Mouse (Mus musculus): ENCODE measurements around the gene Pmfbp1. TPM values are rescaled to one million over a fixed set of nuclear protein-coding genes. Genes with fewer than 3 reads are reported as not detected.
A peak's percentile ranks its signal among the peaks of the same experiment; 100 is the strongest.

The Pmfbp1 gene
- polyA plus RNA-seq, 1 experiment, result 3.6 TPM

DNA sequence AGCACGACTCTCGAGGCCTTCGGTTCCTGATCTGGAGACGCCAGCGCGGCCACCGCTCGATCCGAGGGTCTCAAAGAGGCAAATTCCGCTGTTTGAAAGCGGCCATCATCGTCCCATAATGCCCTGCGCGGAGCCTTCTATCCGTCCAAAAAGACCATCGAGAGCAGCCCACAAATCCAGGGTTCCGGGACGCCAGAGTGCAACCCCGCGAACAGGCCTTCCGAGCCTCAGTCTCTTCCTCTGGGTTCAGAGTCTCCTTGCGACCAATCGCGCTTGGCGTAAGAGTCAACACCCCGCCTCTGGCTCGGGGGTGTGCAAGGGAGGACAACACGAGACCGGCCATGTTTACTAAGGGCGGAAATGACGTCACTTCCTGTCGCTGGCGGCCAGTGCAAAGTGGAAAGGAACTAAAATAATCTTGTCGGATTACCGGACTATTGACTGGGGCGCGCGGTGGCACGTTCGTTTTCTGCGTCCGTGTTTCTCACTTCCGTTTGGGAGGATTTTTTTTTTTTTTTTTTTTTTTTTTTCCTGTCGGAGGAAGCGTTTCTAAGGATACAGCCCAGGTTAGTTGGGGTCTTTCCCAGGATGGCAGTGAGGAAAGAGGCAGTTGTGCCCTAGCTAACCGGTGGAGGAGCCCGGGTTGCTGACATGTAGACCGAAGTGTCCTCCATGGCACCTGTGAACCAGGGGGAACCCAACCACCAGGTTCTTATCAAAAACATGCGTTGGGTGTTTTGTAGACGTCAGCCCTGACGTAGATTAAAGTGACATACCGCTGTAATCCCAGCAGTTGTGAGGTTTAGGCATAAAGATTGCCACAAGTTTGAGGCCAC is 71.9 kb downstream of the Pmfbp1 start, which contains the start of the genes Dhx38 and Txnl4b:
Dhx38 (minus strand) TSS at position 364 of the 836 bp plus-strand sequence.
Txnl4b (plus strand) TSS at position 395 of the 836 bp plus-strand sequence.
- DNase-seq (ENCODE audit: low read depth), result peak; percentile 100
- TF ChIP-seq CTCF (IDR thresholded peaks at IDR 0.05; ENCODE audit: borderline replicate concordance, extremely low read depth, insufficient read depth, insufficient read length) (no peak), POLR2A (IDR thresholded peaks at IDR 0.05; ENCODE audit: borderline replicate concordance, extremely low read depth, insufficient read depth, insufficient read length, poor library complexity, severe bottlenecking) (no peak)

DNA sequence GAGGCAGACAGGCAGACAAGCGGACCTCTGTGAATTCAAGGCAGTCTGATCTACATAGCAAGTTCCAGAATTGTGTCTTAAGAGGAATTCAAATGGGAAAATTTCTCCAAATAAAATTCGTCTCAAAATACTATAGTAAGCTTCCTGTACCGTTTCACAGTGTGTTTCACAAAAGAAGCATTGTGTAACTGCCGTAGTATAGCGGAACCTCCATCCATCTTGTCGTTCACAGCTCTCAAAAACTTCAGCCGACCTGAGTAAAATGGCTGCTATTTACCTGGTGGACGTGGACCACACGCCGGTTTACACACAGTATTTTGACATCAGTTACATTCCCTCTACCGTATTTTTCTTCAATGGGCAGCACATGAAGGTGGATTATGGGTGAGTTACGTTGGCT is 77.3 kb downstream of the Pmfbp1 start:
- TF ChIP-seq CTCF (IDR thresholded peaks at IDR 0.05; ENCODE audit: borderline replicate concordance, extremely low read depth, insufficient read depth, insufficient read length) (no peak), POLR2A (IDR thresholded peaks at IDR 0.05; ENCODE audit: borderline replicate concordance, extremely low read depth, insufficient read depth, insufficient read length, poor library complexity, severe bottlenecking) (no peak)
- DNase-seq (ENCODE audit: low read depth), result no peak

DNA sequence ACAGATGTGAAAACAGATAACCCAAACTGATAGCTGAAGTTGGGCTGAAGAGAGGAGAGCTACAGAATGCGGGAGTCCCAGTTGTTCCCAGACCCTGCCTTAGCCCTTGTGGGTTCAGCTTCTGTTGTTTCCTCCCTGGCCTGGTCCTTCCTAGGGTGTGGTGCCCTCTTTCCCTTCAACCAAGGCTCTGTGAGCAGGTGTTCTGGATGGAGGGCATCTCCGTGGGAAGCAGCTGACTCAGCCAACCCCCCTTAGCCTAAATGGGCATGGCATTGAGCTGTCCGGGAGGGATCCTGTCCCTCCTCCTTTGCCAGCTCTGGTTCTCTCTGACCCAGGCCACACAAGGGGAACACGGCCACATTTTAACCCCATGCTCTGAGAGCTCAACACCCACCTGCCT is 82.5 kb downstream of the Pmfbp1 start:
- TF ChIP-seq POLR2A (IDR thresholded peaks at IDR 0.05; ENCODE audit: borderline replicate concordance, extremely low read depth, insufficient read depth, insufficient read length, poor library complexity, severe bottlenecking) (no peak), CTCF (IDR thresholded peaks at IDR 0.05; ENCODE audit: borderline replicate concordance, extremely low read depth, insufficient read depth, insufficient read length) (no peak)

DNA sequence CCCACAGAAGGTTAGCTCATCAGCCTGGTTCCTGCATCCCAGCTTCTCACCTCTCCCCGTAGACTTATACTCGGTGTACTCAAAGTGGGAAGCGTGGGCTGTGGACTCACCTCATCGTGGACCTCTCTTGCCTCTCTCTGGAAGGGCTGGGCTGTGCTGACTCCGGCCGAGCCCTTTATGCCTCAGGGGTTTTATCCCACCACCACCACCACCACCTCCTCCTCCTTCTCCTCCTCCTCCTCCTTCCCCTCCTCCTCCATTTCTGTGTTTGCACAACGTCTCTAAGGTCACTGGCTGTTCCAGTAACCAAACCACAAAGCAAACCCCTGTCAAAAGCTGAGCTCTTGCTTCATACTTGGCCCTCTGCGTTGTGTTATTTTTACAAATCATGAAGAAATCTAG is 85.1 kb downstream of the Pmfbp1 start, which contains the start of gene Hp:
Hp (minus strand) TSS at position 273 of the 402 bp plus-strand sequence.
- TF ChIP-seq POLR2A (IDR thresholded peaks at IDR 0.05; ENCODE audit: borderline replicate concordance, extremely low read depth, insufficient read depth, insufficient read length, poor library complexity, severe bottlenecking) (no peak), CTCF (IDR thresholded peaks at IDR 0.05; ENCODE audit: borderline replicate concordance, extremely low read depth, insufficient read depth, insufficient read length) (no peak)
- no peak for DNase-seq (ENCODE audit: low read depth)

More for the DNA sequence above, 82.5 kb downstream of the Pmfbp1 start:
- DNase-seq (ENCODE audit: low read depth), result no peak

DNA sequence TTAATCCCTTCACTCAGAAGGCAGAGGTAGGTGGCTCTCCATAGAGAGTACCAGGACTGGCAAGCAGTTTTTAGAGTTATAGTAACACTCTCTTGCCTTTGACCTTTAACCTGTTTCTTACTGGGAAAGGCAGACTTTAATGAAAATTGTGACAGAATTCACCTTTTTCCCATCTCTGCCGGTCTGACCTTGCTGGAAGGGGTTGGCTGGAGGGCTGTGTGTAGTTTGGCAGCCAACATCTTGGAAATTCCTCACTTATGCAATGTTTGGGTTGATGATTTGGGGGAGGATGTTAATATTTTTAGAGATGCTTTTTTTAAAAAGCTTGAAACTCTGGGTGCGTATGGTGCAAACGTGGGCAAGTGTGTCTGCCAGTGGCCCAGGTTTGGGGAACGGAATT is 90.5 kb downstream of the Pmfbp1 start:
- DNase-seq (ENCODE audit: low read depth), result no peak
- TF ChIP-seq CTCF (IDR thresholded peaks at IDR 0.05; ENCODE audit: borderline replicate concordance, extremely low read depth, insufficient read depth, insufficient read length), result no peak
- TF ChIP-seq POLR2A (IDR thresholded peaks at IDR 0.05; ENCODE audit: borderline replicate concordance, extremely low read depth, insufficient read depth, insufficient read length, poor library complexity, severe bottlenecking), result no peak

DNA sequence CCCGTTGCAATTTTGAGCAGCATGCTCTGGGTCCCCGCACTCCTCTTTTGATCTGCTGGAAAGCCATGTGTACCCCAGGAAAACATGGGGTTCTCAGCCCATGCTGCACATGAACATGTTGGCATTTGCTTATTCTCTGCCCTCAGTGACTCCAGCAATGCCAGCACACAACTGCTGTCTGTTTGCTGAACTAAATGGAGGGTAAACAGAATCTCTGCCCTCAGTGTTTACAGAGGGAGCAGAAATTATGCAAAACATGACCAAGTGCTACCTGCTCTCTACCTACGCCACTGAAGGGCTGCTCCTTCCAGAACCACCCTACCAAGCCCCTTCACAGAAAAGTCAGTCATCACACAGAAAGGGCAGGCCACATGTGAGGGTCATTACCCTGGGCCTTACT is 91.0 kb downstream of the Pmfbp1 start:
- no peak for TF ChIP-seq CTCF (IDR thresholded peaks at IDR 0.05; ENCODE audit: borderline replicate concordance, extremely low read depth, insufficient read depth, insufficient read length)
- no peak for TF ChIP-seq POLR2A (IDR thresholded peaks at IDR 0.05; ENCODE audit: borderline replicate concordance, extremely low read depth, insufficient read depth, insufficient read length, poor library complexity, severe bottlenecking)
- no peak for DNase-seq (ENCODE audit: low read depth)

DNA sequence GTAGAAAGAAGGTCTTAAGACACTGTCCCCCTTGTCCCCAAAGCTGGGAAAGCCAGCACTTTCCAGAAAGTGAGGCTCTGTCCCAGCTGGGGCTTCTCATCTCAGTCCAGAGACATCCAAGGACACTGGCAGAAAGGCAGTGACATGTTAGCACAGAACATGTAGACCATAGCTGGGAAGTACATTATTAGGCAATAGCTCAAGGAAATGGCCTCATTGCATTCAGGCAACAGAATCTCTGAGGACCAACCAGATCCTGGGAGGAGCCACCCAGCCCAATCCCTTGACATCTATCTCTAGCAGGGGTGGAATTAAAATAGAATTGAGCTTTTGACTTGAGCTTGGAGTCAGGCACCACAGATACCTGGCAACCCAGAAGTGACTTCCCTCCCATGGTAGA is 91.8 kb downstream of the Pmfbp1 start:
- TF ChIP-seq CTCF (IDR thresholded peaks at IDR 0.05; ENCODE audit: borderline replicate concordance, extremely low read depth, insufficient read depth, insufficient read length) (no peak), POLR2A (IDR thresholded peaks at IDR 0.05; ENCODE audit: borderline replicate concordance, extremely low read depth, insufficient read depth, insufficient read length, poor library complexity, severe bottlenecking) (no peak)
- no peak for DNase-seq (ENCODE audit: low read depth)

DNA sequence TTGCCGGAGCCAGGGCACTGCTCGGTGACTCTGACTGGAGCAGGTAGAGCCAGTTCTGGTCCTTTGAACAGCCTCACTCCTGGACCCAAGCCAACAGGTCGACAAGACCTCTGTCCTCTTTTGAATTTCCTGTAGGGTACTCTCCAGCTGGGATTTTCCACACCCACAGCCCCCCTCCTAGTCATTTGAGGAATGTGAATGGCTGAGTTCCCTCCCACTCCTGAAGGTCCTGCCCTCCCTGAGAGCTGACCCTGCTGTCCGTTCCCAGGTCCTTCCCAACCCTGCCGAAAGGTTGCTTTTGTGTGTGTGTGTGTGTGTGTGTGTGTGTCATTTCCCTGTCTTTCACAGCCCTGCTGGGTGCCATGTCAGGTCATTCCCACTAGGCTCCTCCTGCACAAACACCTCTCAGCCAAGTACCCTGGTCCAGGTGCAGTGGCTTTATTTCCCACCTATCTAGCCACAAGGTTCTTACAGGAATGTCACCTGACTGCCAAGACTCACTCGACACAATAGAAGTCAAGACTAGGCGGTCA is 93.2 kb downstream of the Pmfbp1 start:
- TF ChIP-seq CTCF (IDR thresholded peaks at IDR 0.05; ENCODE audit: borderline replicate concordance, extremely low read depth, insufficient read depth, insufficient read length) (no peak), POLR2A (IDR thresholded peaks at IDR 0.05; ENCODE audit: borderline replicate concordance, extremely low read depth, insufficient read depth, insufficient read length, poor library complexity, severe bottlenecking) (no peak)

DNA sequence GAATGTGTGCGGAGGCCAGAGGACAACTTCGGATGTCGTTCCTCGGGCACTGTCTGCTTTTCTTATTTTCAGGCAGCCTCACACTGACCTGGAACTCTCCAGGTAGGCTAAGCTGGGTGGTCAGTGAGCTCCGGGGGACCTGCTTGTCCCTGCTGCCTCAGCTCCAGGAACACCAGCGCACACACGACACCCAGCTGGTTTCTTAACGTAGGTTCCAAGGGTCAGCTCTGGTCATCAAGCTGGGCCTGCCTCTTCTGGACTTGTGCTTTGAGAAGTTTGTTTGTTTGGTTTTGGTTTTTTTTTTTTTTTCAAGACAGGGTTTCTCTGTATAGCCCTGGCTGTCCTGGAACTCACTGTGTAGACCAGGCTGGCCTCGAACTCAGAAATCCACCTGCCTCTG is 97.1 kb downstream of the Pmfbp1 start:
- no peak for DNase-seq (ENCODE audit: low read depth)
- TF ChIP-seq POLR2A (IDR thresholded peaks at IDR 0.05; ENCODE audit: borderline replicate concordance, extremely low read depth, insufficient read depth, insufficient read length, poor library complexity, severe bottlenecking), result no peak
- no peak for TF ChIP-seq CTCF (IDR thresholded peaks at IDR 0.05; ENCODE audit: borderline replicate concordance, extremely low read depth, insufficient read depth, insufficient read length)

More for the DNA sequence above, 93.2 kb downstream of the Pmfbp1 start:
- DNase-seq (ENCODE audit: low read depth), result no peak

DNA sequence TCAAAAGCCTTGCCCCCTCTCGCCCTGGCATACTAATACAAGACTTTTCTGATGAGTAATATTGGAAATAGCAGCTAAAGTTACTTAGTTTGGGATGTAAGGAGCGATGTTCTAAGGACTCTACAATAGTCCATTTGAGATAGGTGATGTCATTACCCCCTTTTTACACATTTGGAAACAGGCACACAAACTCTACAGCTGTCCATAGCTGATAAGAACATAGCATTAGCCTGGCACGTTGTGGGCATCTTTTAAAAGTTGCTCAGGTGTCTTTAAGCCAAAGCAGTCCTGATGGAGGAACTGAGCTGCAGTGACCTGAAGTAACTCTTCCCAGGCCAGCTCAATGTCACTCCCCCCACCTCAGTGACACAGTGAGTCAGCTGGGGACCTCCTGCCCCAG is 97.5 kb downstream of the Pmfbp1 start:
- TF ChIP-seq POLR2A (IDR thresholded peaks at IDR 0.05; ENCODE audit: borderline replicate concordance, extremely low read depth, insufficient read depth, insufficient read length, poor library complexity, severe bottlenecking) (no peak), CTCF (IDR thresholded peaks at IDR 0.05; ENCODE audit: borderline replicate concordance, extremely low read depth, insufficient read depth, insufficient read length) (no peak)
- no peak for DNase-seq (ENCODE audit: low read depth)

DNA sequence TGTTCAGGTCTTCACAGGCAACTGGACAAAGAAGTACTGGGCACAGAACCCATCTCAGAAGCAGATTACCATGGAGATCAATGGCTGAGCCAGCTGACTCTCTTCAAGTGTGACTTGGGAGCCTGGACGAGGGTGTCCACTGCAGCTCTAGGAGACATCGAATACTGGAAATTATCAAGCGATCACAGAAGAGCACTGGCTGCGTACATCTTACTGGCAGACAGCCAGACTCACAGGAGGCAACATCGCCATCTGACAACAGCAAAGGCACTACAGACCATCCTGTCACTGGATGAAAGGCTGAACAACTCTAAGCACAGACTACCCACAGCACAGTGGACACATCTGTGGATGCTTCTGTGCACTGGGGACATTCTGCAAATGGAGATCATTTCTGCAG is 98.3 kb downstream of the Pmfbp1 start:
- DNase-seq (ENCODE audit: low read depth), result no peak
- TF ChIP-seq POLR2A (IDR thresholded peaks at IDR 0.05; ENCODE audit: borderline replicate concordance, extremely low read depth, insufficient read depth, insufficient read length, poor library complexity, severe bottlenecking), result no peak
- TF ChIP-seq CTCF (IDR thresholded peaks at IDR 0.05; ENCODE audit: borderline replicate concordance, extremely low read depth, insufficient read depth, insufficient read length), result no peak

Other genes with a start within 250 kb of the Pmfbp1 start
- gene Dhx38, start 71.8 kb downstream of the Pmfbp1 start, polyA plus RNA-seq (2012; rRNA removed), result 19.5 and 25.3 TPM in 2 replicates
- gene Txnl4b, start 71.9 kb downstream of the Pmfbp1 start, polyA plus RNA-seq (2012; rRNA removed), result 3.8 and 7.4 TPM in 2 replicates
- gene Hp, start 85.1 kb downstream of the Pmfbp1 start, polyA plus RNA-seq (2012; rRNA removed), result 0.38 and 0.63 TPM in 2 replicates
- gene Dhodh, start 114.6 kb downstream of the Pmfbp1 start, polyA plus RNA-seq (2012; rRNA removed), result 25.0 and 31.8 TPM in 2 replicates
- gene Pkd1l3, start 120.5 kb downstream of the Pmfbp1 start, polyA plus RNA-seq (2012; rRNA removed), result 0.05 TPM in 1 of 2 replicates, not detected in the other
- 141 and 158 TPM in 2 replicates for gene Ist1, start 199.2 kb downstream of the Pmfbp1 start, polyA plus RNA-seq (2012; rRNA removed)
- gene Zfp821, start 211.5 kb downstream of the Pmfbp1 start, polyA plus RNA-seq (2012; rRNA removed), result 94.8 and 107 TPM in 2 replicates
- gene Atxn1l, start 243.7 kb downstream of the Pmfbp1 start, polyA plus RNA-seq (2012; rRNA removed), result 10.8 and 11.9 TPM in 2 replicates